8 mouse cellular contexts compared by ENCODE assay signal in the genomic region with DNA sequence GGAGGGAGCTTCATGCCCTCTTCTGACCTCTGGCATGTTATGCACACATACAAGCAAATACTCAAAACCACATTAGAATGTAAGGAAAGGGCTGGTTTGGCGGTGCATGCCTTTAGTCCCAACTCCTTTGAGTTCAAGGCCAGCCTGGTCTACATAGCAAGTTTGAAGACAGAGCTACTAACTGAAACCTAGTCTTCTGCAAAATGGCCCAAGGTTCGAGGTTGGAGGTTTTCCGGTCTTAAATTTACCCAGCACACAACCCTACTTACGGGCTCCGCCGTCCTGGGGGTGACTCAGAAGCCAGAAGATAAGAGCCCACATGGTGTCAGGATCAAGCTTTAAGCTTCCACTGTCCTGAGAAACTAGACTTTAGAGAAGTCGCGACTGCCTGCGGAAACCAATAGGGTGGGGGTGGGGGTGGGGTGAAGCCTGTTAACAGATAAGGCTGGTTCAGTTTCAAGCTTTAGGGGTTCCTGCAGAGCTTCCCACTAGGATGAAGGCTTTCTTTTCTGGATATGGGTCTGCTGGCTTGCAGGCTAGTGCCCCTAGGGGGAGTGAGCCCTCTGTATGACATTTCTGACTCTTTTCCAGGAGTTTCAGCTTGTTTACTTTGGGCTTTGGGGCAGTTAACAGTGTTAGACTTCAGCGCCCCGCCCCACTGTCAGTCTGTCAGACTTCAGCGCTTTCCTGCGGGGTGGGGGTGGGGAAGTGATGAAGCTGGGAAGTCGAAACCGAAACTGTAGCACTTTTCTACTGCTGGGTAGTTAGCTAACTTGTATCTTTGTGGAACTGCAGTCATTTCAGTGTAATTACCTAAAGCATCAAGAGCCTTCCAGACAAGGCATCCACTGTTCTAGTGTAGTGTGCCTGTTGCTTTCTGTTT. TPM values are rescaled to one million over a fixed set of nuclear protein-coding genes. Genes with fewer than 3 reads are reported as not detected.
DNase-seq lines count a peak whose midpoint lies in the region; ATAC-seq and TF ChIP-seq lines count a peak whose summit lies in the region.

Gene H2-T24 (minus strand): TSS at position 370 of the 883 bp plus-strand sequence.

- H3K9me3 ChIP-seq in forebrain, embryonic 14.5 days (replicated peaks; ENCODE audit: control insufficient read depth, low read length), result no peaks in the 10 kb centered on the region
- H3K9me3 ChIP-seq in forebrain, embryonic 15.5 days, result no peaks in the 10 kb centered on the region
- H3K9me3 ChIP-seq in lung, embryonic 14.5 days (ENCODE audit: low read depth, low read length), result no peaks in the 10 kb centered on the region

- ATAC-seq in forebrain, embryonic 14.5 days, result no peak
- ATAC-seq in forebrain, embryonic 15.5 days (replicated peaks), result no peak
- peak; percentile 62 for ATAC-seq in lung, embryonic 14.5 days (ENCODE audit: insufficient read depth)

- 39% methylated on average over 15 of the region's 15 CpGs for WGBS in forebrain, embryonic 14.5 days
- WGBS in forebrain, embryonic 15.5 days, result 43% methylated on average over 15 of the region's 15 CpGs
- WGBS in lung, embryonic 14.5 days, result 32% methylated on average over 15 of the region's 15 CpGs

- no peak within 1 kb of the TSS for H3K4me3 ChIP-seq in forebrain, embryonic 14.5 days (ENCODE audit: low read depth, low read length)
- no peak within 1 kb of the TSS for H3K4me3 ChIP-seq in forebrain, embryonic 15.5 days
- H3K4me3 ChIP-seq in lung, embryonic 14.5 days (ENCODE audit: low read depth, low read length), result peak within 1 kb of the TSS; percentile 18

- peak; percentile 46; the same call in 1 of the 2 replicates for TF ChIP-seq CTCF in lung, embryonic 14.5 days (IDR thresholded peaks at IDR 0.05; ENCODE audit: low read depth)

- H3K4me2 ChIP-seq in forebrain, embryonic 14.5 days (ENCODE audit: low read length), result no peak within 1 kb of the TSS
- H3K4me2 ChIP-seq in forebrain, embryonic 15.5 days (replicated peaks), result no peak within 1 kb of the TSS
- H3K4me2 ChIP-seq in lung, embryonic 14.5 days, result peak within 1 kb of the TSS; percentile 45

- no peaks in the 10 kb centered on the region for H3K4me1 ChIP-seq in forebrain, embryonic 14.5 days (ENCODE audit: control insufficient read depth, insufficient read depth, low read length)
- H3K4me1 ChIP-seq in forebrain, embryonic 15.5 days, result no peaks in the 10 kb centered on the region
- 0 out of 2 replicates have a peak, but pooled peaks cover 12% of the 10 kb centered on the region for H3K4me1 ChIP-seq in lung, embryonic 14.5 days (ENCODE audit: insufficient read depth)

- H3K9ac ChIP-seq in forebrain, embryonic 14.5 days (ENCODE audit: low read length), result no peak within 1 kb of the TSS
- no peak within 1 kb of the TSS for H3K9ac ChIP-seq in forebrain, embryonic 15.5 days (replicated peaks)
- no peak within 1 kb of the TSS for H3K9ac ChIP-seq in lung, embryonic 14.5 days

- no peaks in the 10 kb centered on the region for H3K27me3 ChIP-seq in forebrain, embryonic 14.5 days (replicated peaks; ENCODE audit: control insufficient read depth, insufficient read depth, low read length)
- H3K27me3 ChIP-seq in forebrain, embryonic 15.5 days, result no peaks in the 10 kb centered on the region
- H3K27me3 ChIP-seq in lung, embryonic 14.5 days (ENCODE audit: insufficient read depth, low read length), result no peaks in the 10 kb centered on the region

- no peaks in the 10 kb centered on the region; the same call in 1 of the 2 replicates for H3K36me3 ChIP-seq in forebrain, embryonic 14.5 days (ENCODE audit: control insufficient read depth, insufficient read depth, low read length)
- no peaks in the 10 kb centered on the region for H3K36me3 ChIP-seq in forebrain, embryonic 15.5 days
- no peaks in the 10 kb centered on the region for H3K36me3 ChIP-seq in lung, embryonic 14.5 days (ENCODE audit: insufficient read depth)

- peak; percentile 13 for DNase-seq in forebrain, embryonic 14.5 days (ENCODE audit: low spot score)
- peak; percentile 60 for DNase-seq in adrenal gland, postnatal 25 days
- peak; percentile 99 for DNase-seq in heart, adult 11 months
- peak; percentile 87 for DNase-seq in kidney, adult 11 months
- peak; percentile 74 for DNase-seq in lung, embryonic 14.5 days
- DNase-seq in skeletal muscle tissue, adult 2 months (ENCODE audit: low read depth, low spot score), result peak; percentile 64
- no peak for DNase-seq in right cerebral cortex, adult 18-20 months

- no peak within 1 kb of the TSS for H3K27ac ChIP-seq in forebrain, embryonic 14.5 days (ENCODE audit: low read depth, low read length)
- no peak within 1 kb of the TSS for H3K27ac ChIP-seq in forebrain, embryonic 15.5 days (replicated peaks)
- H3K27ac ChIP-seq in lung, embryonic 14.5 days (ENCODE audit: low read depth), result peak within 1 kb of the TSS; percentile 46

RNA-seq across cellular contexts. Expression of gene H2-T24, which starts in this region (rescaled TPM):
- polyA plus RNA-seq in forebrain, embryonic 14.5 days (2014; fragmentation: Nextera tagmentation; extraction: Ambion mirVana), result 2.3 and 4.8 TPM in 2 replicates
- polyA plus RNA-seq in forebrain, embryonic 15.5 days (2015; fragmentation: Nextera tagmentation; extraction: Ambion mirVana), result 5.4 and 5.8 TPM in 2 replicates
- 4.6 and 6.4 TPM in 2 replicates for total RNA-seq in adrenal gland, postnatal 25 days (2021)
- 2.4 and 3.3 TPM in 2 replicates for polyA plus RNA-seq in lung, embryonic 14.5 days (2014; fragmentation: Nextera tagmentation; extraction: Ambion mirVana)
